Mouse (Mus musculus): ENCODE measurements at regions not wholly inside any gene's neighbourhood (a gene's known extent, or its start where the extent isn't known, plus 50 kb on each side); places are given as distances from the start of the nearest gene placed in this dataset.

DNA sequence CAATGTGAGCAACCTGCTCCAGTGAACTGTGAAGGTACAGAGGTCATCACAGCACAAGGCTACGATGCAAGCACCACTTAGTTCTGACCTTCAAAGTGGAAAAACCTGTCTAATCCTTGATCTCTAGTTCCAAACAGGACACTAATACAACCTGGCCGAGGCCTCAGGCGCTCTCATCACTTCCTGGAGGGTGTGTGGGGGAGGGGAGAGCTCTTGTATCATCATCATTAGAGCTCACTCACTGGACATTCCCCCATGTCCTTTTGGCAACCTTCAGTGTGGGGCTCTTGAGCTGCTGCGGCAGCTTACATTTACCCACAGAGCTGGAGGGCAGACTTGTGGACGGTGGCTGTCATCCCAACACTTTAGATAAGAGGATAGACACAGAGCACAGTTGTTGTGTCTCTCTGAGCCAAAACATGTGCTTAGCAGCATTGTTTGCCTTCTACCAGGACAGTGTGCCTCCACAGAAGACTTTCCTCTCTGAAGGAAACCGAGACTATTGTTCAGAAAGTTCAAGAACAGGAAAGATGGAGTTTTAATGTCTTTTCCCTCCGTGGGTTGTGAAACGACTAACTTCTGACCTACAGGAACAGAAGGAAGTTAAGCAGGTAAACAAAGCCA lies 115.2 kb upstream of the Mylip start:
- in situ Hi-C loops (cut with MboI; ENCODE audit: low sequenced_read_pairs in 2 of 2, unreplicated experiment in 2 of 2) = no loop called here
- TF ChIP-seq MAFK (IDR thresholded peaks at IDR 0.05; ENCODE audit: insufficient read depth, low read depth, low read length) (no peak), HCFC1 (IDR thresholded peaks at IDR 0.05; ENCODE audit: borderline replicate concordance, insufficient read depth, low read length) (no peak), CHD2 (IDR thresholded peaks at IDR 0.05; ENCODE audit: low read depth, low read length) (no peak), ZC3H11A (IDR thresholded peaks at IDR 0.05; ENCODE audit: borderline replicate concordance, low read depth, low read length) (no peak), ZNF384 (IDR thresholded peaks at IDR 0.05; ENCODE audit: low read depth, low read length) (no peak)

DNA sequence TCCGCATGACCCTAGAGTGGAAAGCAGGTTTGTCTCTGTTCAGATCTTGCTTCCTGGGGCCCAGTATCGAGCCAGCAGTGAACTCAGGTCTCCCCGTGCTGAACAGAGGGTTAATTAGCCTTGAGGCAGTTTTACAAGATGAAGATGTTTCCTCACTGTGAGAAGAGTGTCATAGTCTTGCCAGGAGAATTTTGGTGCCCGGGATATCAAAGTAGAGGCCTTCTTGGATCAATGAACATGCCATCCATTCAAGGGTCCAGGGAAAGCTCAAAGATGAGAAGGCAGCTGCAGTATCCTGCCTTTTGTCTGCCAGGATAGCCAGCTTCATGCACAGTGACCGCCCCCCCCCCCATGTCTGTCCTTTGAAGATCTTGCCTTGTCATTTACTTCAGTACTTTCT lies 114.2 kb upstream of the Mylip start:
- Histone ChIP-seq H3K4me1 (ENCODE audit: control insufficient read depth in 2 of 2, insufficient read depth in 2 of 2, low read length in 2 of 2, poor library complexity in 1 of 2) (no peaks in the 10 kb centered on the region), H3K9me3 (ENCODE audit: control insufficient read depth, insufficient read depth, low read depth, low read length) (no peaks in the 10 kb centered on the region), H3K36me3 (ENCODE audit: control insufficient read depth, insufficient read depth, low read length, poor library complexity, severe bottlenecking) (no peaks in the 10 kb centered on the region), H3K9ac (ENCODE audit: insufficient read depth, low read depth, low read length, poor library complexity, severe bottlenecking) (no peak overlapping the region), H3K4me3 (ENCODE audit: insufficient read depth in 1 of 2, low read depth in 1 of 2, low read length in 2 of 2, poor library complexity in 1 of 2, severe bottlenecking in 1 of 2) (no peak overlapping the region), H3K27ac (ENCODE audit: insufficient read depth, low read depth, low read length, poor library complexity, severe bottlenecking) (no peak overlapping the region)
- no peak for TF ChIP-seq ZC3H11A (IDR thresholded peaks at IDR 0.05; ENCODE audit: borderline replicate concordance, low read depth, low read length)
- TF ChIP-seq MAFK (IDR thresholded peaks at IDR 0.05; ENCODE audit: insufficient read depth, low read depth, low read length) = no peak
- no peak for TF ChIP-seq HCFC1 (IDR thresholded peaks at IDR 0.05; ENCODE audit: borderline replicate concordance, insufficient read depth, low read length)
- no peak for TF ChIP-seq CHD2 (IDR thresholded peaks at IDR 0.05; ENCODE audit: low read depth, low read length)
- TF ChIP-seq ZNF384 (IDR thresholded peaks at IDR 0.05; ENCODE audit: low read depth, low read length) = no peak
- no peak for DNase-seq (ENCODE audit: low read depth, low spot score)
- in situ Hi-C loops (cut with MboI; ENCODE audit: low sequenced_read_pairs in 2 of 2, unreplicated experiment in 2 of 2) = no loop called here

More for the DNA sequence above, 115.2 kb upstream of the Mylip start:
- no peak for DNase-seq (ENCODE audit: low read depth, low spot score)
- Histone ChIP-seq H3K27ac (ENCODE audit: insufficient read depth, low read depth, low read length, poor library complexity, severe bottlenecking) (no peak overlapping the region), H3K4me1 (ENCODE audit: control insufficient read depth in 2 of 2, insufficient read depth in 2 of 2, low read length in 2 of 2, poor library complexity in 1 of 2) (no peaks in the 10 kb centered on the region), H3K9ac (ENCODE audit: insufficient read depth, low read depth, low read length, poor library complexity, severe bottlenecking) (no peak overlapping the region), H3K9me3 (ENCODE audit: control insufficient read depth, insufficient read depth, low read depth, low read length) (no peaks in the 10 kb centered on the region), H3K4me3 (ENCODE audit: insufficient read depth in 1 of 2, low read depth in 1 of 2, low read length in 2 of 2, poor library complexity in 1 of 2, severe bottlenecking in 1 of 2) (no peak overlapping the region), H3K36me3 (ENCODE audit: control insufficient read depth, insufficient read depth, low read length, poor library complexity, severe bottlenecking) (no peaks in the 10 kb centered on the region)

GRCm38 (mm10) chr13:45277842-45278416 lies 111.6 kb upstream of the Mylip start:
- in situ Hi-C loops (cut with MboI; ENCODE audit: low sequenced_read_pairs in 2 of 2, unreplicated experiment in 2 of 2) = no loop called here
- H3K36me3 ChIP-seq (ENCODE audit: control insufficient read depth, insufficient read depth, low read length, poor library complexity, severe bottlenecking) = no peaks in the 10 kb centered on the region
- H3K9me3 ChIP-seq (ENCODE audit: control insufficient read depth, insufficient read depth, low read depth, low read length) = no peaks in the 10 kb centered on the region
- no peak overlapping the region for H3K27ac ChIP-seq (ENCODE audit: insufficient read depth, low read depth, low read length, poor library complexity, severe bottlenecking)
- no peaks in the 10 kb centered on the region for H3K4me1 ChIP-seq (ENCODE audit: control insufficient read depth in 2 of 2, insufficient read depth in 2 of 2, low read length in 2 of 2, poor library complexity in 1 of 2)
- H3K9ac ChIP-seq (ENCODE audit: insufficient read depth, low read depth, low read length, poor library complexity, severe bottlenecking) = no peak overlapping the region
- H3K4me3 ChIP-seq (ENCODE audit: insufficient read depth in 1 of 2, low read depth in 1 of 2, low read length in 2 of 2, poor library complexity in 1 of 2, severe bottlenecking in 1 of 2) = no peak overlapping the region
- no peak for DNase-seq (ENCODE audit: low read depth, low spot score)
- TF ChIP-seq HCFC1 (IDR thresholded peaks at IDR 0.05; ENCODE audit: borderline replicate concordance, insufficient read depth, low read length) = no peak
- TF ChIP-seq CHD2 (IDR thresholded peaks at IDR 0.05; ENCODE audit: low read depth, low read length) = no peak
- no peak for TF ChIP-seq MAFK (IDR thresholded peaks at IDR 0.05; ENCODE audit: insufficient read depth, low read depth, low read length)
- no peak for TF ChIP-seq ZC3H11A (IDR thresholded peaks at IDR 0.05; ENCODE audit: borderline replicate concordance, low read depth, low read length)
- no peak for TF ChIP-seq ZNF384 (IDR thresholded peaks at IDR 0.05; ENCODE audit: low read depth, low read length)

- H3K9me3 ChIP-seq (ENCODE audit: control insufficient read depth, insufficient read depth, low read depth, low read length) = no peaks in the 10 kb centered on the region
- no peaks in the 10 kb centered on the region for H3K4me1 ChIP-seq (ENCODE audit: control insufficient read depth in 2 of 2, insufficient read depth in 2 of 2, low read length in 2 of 2, poor library complexity in 1 of 2)
- no peak for DNase-seq (ENCODE audit: low read depth, low spot score)
- no peak overlapping the region for H3K27ac ChIP-seq (ENCODE audit: insufficient read depth, low read depth, low read length, poor library complexity, severe bottlenecking)
- H3K4me3 ChIP-seq (ENCODE audit: insufficient read depth in 1 of 2, low read depth in 1 of 2, low read length in 2 of 2, poor library complexity in 1 of 2, severe bottlenecking in 1 of 2) = no peak overlapping the region
- TF ChIP-seq CHD2 (IDR thresholded peaks at IDR 0.05; ENCODE audit: low read depth, low read length) = no peak
- no peak for TF ChIP-seq ZC3H11A (IDR thresholded peaks at IDR 0.05; ENCODE audit: borderline replicate concordance, low read depth, low read length)
- TF ChIP-seq MAFK (IDR thresholded peaks at IDR 0.05; ENCODE audit: insufficient read depth, low read depth, low read length) = no peak
- H3K36me3 ChIP-seq (ENCODE audit: control insufficient read depth, insufficient read depth, low read length, poor library complexity, severe bottlenecking) = no peaks in the 10 kb centered on the region
- no peak overlapping the region for H3K9ac ChIP-seq (ENCODE audit: insufficient read depth, low read depth, low read length, poor library complexity, severe bottlenecking)
- in situ Hi-C loops (cut with MboI; ENCODE audit: low sequenced_read_pairs in 2 of 2, unreplicated experiment in 2 of 2) = no loop called here
These were observed 108.4 kb upstream of the Mylip start for GRCm38 (mm10) chr13:45281106-45281505.

Measured in ES-E14 (cell line).